Mouse (Mus musculus): ENCODE measurements at regions not wholly inside any gene's neighbourhood (a gene's known extent, or its start where the extent isn't known, plus 50 kb on each side); places are given as distances from the start of the nearest gene placed in this dataset.

- DNase-seq (ENCODE audit: low spot score): no peak
Measured at GRCm38 (mm10) chr5:46278190-46278589, 420.8 kb upstream of the Lcorl start.

- DNase-seq (ENCODE audit: low spot score): no peak
Measured at GRCm38 (mm10) chr5:46256730-46257129, 399.3 kb upstream of the Lcorl start.

- DNase-seq (ENCODE audit: low spot score): no peak
Measured at GRCm38 (mm10) chr5:46253940-46254339, 396.5 kb upstream of the Lcorl start.

DNA sequence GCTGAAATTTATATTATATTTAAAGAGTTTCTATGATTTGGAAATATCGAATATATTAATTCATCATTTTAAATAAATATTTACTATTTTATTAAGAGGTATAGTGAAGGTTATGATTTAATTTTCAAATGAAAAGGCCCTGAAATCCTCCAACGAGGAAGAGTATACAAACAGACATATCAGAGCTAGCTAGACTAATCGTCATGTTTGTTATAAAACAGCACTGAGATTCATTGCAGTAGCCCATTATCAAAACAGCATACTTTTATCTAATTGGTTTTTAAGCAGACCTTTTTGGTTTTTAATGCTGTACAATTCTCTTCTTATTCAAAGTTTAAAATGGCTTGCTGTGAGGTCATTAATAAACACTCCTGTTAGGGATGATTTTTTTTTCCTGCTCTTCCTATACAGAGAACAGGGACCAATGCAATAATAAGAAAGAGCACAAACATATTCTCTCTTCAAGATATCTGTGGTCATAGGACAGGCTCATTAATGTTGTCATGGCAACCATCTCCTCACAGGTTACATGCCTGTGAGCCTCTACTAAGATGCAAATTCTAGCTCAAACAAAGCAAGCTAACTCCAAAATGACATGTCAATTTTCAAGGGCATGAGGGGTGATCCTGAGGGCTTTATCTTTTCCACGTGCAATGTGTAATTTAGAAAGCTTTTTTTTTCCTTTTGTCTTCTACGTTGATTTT is 378.1 kb upstream of the Lcorl start:
- DNase-seq (ENCODE audit: low spot score): no peak

DNA sequence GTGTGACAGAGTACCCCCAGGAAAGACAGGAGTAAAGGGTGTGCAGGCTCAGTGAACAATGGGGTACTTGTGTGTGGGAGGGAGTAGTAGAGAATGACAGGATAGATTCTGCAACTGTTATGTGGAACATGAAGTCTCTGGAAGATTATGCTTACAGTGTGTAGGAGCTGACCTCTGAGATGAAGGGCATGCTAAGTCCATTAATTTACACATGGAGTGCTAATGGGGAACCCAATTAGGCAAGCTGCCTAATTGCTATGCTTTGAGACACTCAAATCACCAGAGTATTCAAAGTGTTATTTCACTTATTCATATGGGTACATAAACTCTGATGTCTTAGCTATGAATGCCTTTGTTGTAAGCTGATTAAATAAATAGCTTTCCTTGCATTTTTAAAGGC is 375.4 kb upstream of the Lcorl start:
- DNase-seq (ENCODE audit: low spot score): no peak

GRCm38 (mm10) chr5:46228667-46229066 is 371.3 kb upstream of the Lcorl start:
- no peak for DNase-seq (ENCODE audit: low spot score)

DNA sequence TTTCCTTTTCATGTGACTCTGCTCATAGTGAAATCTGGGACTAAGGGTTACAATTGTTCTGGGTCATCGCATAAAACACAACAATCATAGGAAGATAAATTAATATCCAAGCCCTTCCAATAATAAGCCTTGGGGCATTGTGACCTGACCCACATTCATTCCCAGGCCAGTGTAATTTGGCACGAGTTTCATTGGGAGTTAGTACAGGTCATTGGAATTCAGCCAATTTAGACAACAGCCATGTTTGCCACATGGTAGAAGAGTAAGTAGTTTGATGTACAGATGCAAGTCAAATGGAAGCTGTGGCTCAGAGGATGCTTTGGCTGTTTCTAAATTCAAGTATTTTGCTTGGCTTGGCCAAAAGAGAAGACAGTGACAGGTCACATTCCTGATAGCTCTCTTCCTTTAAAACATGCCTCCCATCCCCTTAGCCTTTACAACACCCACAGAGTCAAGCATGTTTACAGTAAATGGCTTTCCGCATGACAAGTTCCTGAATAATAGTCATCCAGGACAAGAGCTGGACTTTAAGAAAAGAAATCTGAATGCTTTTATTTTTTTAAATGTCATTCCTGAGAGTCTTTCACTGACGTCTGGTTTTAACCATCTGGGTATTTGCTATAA is 355.5 kb upstream of the Lcorl start:
- no peak for DNase-seq (ENCODE audit: low spot score)

DNA sequence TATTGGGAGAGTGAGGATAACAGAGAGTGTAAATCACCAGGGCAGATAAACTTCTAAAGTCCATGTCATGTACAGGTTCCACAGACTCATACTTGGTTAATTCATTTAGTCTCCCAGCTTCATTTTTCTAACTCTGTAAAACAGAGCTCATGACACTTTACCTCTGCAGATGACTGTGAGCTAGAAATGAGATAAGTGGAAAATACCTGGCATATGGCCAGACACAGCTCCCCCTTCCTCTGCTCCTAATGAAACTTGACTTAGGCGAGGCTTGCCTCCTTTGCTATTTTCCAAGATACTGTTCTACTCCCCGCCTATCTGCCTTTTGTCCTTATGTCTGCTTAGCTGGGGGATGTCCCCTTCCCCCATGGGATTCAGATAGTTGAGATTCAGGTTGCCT is 351.7 kb upstream of the Lcorl start:
- DNase-seq (ENCODE audit: low spot score): no peak

DNA sequence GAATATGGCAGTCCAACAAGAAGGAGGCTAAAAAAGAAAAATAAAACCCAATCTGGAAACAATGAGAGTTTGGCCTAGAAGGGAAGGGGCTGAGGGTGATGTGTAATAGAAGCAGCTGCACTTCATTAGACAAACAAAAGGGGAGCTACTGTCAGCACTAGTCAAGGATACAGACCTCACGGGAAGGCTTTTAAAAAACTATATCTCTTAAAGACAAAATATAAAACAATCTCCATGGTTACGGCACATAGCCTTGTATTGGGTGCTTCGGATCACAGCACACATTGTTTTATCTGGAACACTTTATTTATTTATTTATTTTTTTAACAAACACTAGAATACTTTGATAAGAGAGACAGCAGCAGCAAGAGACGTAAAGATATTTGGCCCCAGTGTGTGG is 346.3 kb upstream of the Lcorl start:
- DNase-seq (ENCODE audit: low spot score): no peak

- DNase-seq (ENCODE audit: low spot score): no peak
Measured at GRCm38 (mm10) chr5:46202457-46202772, 345.0 kb upstream of the Lcorl start.

DNA sequence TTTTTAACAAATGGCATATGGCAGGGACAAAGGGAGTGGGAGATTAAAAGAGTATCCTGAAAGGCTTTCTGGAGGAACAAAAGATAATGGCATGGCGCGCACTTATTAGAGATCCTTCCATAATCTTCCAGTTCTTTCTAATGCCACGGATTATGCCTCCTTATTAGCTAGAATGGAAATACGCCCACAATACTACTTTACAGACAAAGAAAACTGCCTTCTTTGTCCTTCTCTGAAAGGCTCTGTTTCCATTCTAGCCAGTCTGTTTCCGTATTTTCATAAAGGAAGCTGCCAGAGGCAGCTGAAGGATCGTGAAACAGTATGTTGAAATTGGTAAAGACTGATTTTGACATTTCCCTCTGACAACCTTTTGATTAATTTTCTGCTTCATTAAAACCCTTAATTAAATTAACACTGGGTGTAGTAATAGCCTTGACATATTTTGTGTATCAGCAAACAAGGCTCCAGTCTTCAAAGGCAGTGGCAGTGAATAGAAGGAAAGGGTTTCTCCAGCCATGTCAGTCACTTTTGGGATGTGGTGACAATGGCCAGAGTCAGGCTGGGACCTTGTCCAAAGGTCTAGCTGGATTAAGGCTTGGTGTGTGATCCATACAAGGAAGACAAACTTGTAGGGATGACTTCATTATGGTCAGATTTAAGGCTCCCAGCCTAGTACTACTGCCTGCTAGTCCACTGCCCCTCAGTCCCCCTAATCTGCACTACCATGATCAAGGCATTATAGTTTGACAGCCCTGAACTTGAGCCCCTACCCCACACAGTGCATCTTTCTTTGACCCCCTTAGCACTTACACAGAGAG is 344.4 kb upstream of the Lcorl start:
- DNase-seq (ENCODE audit: low spot score): no peak

GRCm38 (mm10) chr5:46186908-46187307 is 329.5 kb upstream of the Lcorl start:
- DNase-seq (ENCODE audit: low spot score): no peak

GRCm38 (mm10) chr5:46182157-46182556 is 324.7 kb upstream of the Lcorl start:
- DNase-seq (ENCODE audit: low spot score): no peak

DNA sequence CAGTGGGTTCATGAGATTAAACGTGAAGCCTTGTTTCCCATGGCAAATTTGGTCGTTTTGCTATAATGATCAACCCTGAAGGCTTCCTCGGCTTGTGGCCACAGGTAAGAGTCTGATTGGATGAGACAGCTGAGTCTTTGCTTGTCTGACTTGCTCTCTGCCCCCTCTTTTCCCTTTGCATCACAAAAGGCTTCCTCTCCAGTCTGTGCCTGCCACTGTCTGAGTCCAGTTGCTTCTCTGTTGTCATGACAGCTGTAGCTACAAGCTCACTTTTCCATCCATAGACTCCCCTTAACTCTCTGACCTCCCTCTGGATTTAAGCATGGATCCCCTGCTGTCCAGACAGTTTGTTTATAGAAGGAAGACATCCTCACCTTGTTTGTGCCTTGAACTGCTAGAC is 314.9 kb upstream of the Lcorl start:
- no peak for DNase-seq (ENCODE audit: low spot score)

DNA sequence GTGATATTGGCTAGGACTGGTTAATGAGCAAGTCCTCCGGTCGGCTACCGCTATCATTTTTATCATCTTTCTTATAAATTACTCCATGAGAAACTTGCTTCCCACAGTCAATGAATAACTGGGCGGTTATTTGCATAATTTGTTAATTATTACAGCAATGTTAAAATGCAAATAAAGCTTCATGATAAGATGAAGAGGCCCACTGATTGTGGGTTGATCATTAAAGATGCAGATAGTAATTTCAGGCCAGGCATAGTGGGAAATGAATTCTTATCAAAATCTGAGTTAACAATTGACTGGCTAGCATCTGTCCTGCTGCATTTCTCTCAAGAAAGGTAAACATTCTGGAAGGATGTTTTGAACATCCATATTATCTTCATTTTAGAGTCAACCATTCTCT is 303.4 kb upstream of the Lcorl start:
- DNase-seq (ENCODE audit: low spot score): no peak

DNA sequence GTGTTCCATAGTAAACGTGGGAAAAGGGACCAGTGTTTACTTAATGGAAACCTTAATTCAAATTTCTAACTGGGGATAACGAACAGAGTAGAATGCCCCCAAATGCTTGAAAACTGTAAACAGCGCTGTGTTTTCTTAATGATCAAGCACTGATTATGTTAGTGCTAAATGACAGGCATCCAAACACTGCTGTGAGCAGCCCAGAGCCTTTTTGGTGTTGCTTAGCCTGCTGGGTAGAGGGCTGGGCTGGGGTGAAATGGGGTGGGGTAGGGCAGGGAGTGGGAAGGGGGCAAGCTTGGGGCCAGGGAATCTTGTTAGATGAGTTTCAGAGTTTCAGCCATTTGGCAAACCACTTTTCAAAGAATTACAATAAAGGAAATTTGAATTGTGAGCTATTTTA is 294.6 kb upstream of the Lcorl start:
- no peak for DNase-seq (ENCODE audit: low spot score)

GRCm38 (mm10) chr5:46150825-46151224 is 293.4 kb upstream of the Lcorl start:
- DNase-seq (ENCODE audit: low spot score): no peak

GRCm38 (mm10) chr5:46149851-46150615 is 292.6 kb upstream of the Lcorl start:
- no peak for DNase-seq (ENCODE audit: low spot score)

DNA sequence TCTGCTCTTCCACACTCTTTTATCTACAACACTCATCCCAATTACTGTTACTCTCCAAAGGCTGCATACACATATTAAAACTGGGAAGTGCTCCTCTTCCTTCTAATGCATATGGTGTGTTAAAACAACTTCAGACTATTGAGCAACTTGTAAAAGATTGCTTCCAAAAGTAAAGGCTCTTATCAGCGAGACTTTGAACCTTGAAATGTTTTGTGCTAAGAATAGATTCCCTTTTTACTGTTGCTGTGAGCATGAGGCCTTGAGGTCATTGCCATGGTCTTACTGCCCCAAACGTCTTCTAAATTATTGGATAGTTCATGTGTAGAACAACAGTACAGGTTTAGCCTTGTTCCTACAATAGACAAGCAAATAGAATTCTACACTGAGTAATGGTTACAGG is 281.6 kb upstream of the Lcorl start:
- no peak for DNase-seq (ENCODE audit: low spot score)

DNA sequence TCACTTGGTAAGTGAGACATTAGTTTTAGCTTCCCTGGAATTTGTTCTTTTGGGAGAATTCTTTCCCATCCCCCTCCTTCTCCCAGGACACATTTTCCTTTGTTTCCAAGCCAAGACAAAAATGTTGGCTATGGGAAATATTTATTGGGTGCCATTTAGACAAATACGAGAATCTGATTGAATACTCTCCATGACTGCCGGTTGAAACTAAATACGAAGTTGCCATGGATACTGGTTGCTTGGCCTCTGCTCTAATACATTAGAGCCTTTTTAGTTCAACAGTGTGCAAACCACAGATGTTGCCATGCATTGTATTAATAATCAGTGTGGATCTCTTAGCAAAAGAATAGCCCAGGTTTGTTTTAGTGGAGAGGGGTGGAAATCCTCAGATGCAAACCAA is 280.3 kb upstream of the Lcorl start:
- DNase-seq (ENCODE audit: low spot score): no peak

DNA sequence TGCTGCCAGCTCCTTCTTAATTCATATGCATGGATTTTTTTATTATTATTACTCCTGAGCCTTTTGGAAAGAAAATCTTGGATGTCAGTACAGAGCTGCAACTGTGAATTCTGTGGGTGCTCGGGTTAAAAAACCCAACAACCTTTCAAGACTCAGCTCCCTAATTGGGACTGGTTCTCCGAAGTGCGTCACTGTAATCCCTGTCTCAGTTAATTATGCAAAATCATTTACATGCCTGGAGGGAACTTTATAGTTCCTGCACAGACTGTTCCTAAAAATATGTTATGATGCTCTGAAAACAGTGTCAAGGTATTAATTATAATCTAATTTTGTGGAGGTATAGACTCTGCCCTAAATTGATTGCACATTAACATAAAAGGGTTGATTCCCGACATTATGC is 250.6 kb upstream of the Lcorl start:
- no peak for DNase-seq (ENCODE audit: low spot score)

DNA sequence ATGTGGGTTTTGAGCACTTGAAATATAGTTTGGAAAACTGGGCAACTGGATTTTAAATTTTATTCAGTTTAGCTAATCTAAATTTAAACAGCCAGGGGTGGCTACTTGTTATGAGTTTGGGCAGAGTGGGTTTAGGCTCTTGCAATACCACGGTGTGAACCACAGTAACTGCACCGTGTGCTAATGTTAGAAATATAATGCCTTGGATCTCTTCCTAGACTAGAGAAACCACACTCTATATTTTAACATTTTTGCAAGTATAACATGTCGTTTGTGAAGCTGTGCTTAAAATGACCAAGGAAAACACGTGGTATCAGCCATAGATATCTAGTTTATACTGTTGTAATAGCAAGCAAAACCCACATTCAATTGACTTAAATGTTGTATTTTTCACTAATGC is 245.9 kb upstream of the Lcorl start:
- DNase-seq (ENCODE audit: low spot score): no peak
